Mouse (Mus musculus): ENCODE results near the gene Spo11.

- TF ChIP-seq CTCF (IDR thresholded peaks at IDR 0.05; ENCODE audit: low read depth, low read length) (no peak), POLR2A (IDR thresholded peaks at IDR 0.05; ENCODE audit: insufficient read depth, low read length) (no peak)
Observed at GRCm38 (mm10) chr2:172940003-172940798, 37.3 kb upstream of the Spo11 start, which contains the start of gene Bmp7.

Data from ES-Bruce4 (cell line).